In genomic region chr7:12485956-12486355, GRCm38 (mm10) we compare ENCODE assay signal across 33 mouse cellular contexts. TPM values are rescaled to one million over a fixed set of nuclear protein-coding genes. Genes with fewer than 3 reads are reported as not detected.
A peak's percentile ranks its signal among the peaks of the same experiment; 100 is the strongest.
DNase-seq lines count a peak whose midpoint lies in the region; ATAC-seq and TF ChIP-seq lines count a peak whose summit lies in the region.
"Had no signal": no experiment of that assay in that cellular context is flagged by ENCODE, and none has a peak within 500 bp of the region (broad histone marks: within the 10 kb centered on the region; RNA-seq: fewer than 3 reads in every experiment).

No protein-coding gene starts in this region.

- H3K36me3 ChIP-seq in ES-E14 (ENCODE audit: control insufficient read depth, insufficient read depth, low read length, poor library complexity, severe bottlenecking) = peaks cover 8% of the 10 kb centered on the region

- no peak for DNase-seq in layer of hippocampus, adult 2 months (ENCODE audit: low spot score in 2 of 2)
- no peak for DNase-seq in layer of hippocampus, adult 8-10 months (ENCODE audit: low spot score in 2 of 2)
- DNase-seq in 416B (ENCODE audit: low read depth) (peak; percentile 38), ES-E14 (ENCODE audit: low read depth, low spot score) (peak; percentile 25)
- no peak for DNase-seq in cerebellum, adult 9-10 months
- DNase-seq in adrenal gland, postnatal 36 days = no peak
- DNase-seq: adrenal gland, postnatal 10 days; cerebellum, adult 11 months; kidney, adult 9 months; kidney, postnatal 4 days; midbrain, embryonic 14.5 days; right cerebral cortex, postnatal 14 days; spleen, adult 18-20 months; thymus, adult 18-20 months had no signal

- in situ Hi-C loops in ES-E14 (cut with MboI; ENCODE audit: low sequenced_read_pairs in 2 of 2, unreplicated experiment in 2 of 2) = no loop called here

- H3K4me3 ChIP-seq in layer of hippocampus, adult 2 months = no peak overlapping the region
- no peak overlapping the region for H3K4me3 ChIP-seq in ES-E14 (ENCODE audit: insufficient read depth in 1 of 2, low read depth in 1 of 2, low read length in 2 of 2, poor library complexity in 1 of 2, severe bottlenecking in 1 of 2)
- H3K4me3 ChIP-seq in cortical plate, adult 2 months (ENCODE audit: insufficient read depth, low read length) = no peak overlapping the region
- H3K4me3 ChIP-seq: forebrain, embryonic 15.5 days; heart, embryonic 10.5 days; hindbrain, embryonic 10.5 days; limb, embryonic 13.5 days; lung, embryonic 15.5 days; neural tube, embryonic 15.5 days had no signal

- no peaks in the 10 kb centered on the region for H3K4me1 ChIP-seq in ES-E14 (ENCODE audit: control insufficient read depth in 2 of 2, insufficient read depth in 2 of 2, low read length in 2 of 2, poor library complexity in 1 of 2)
- H3K4me1 ChIP-seq in cortical plate, adult 2 months (ENCODE audit: control insufficient read depth, insufficient read depth, low read length) = no peaks in the 10 kb centered on the region
- H3K4me1 ChIP-seq: forebrain, embryonic 15.5 days; heart, embryonic 10.5 days; hindbrain, embryonic 10.5 days; limb, embryonic 13.5 days; lung, embryonic 15.5 days; neural tube, embryonic 15.5 days had no signal

- H3K9me3 ChIP-seq in ES-E14 (ENCODE audit: control insufficient read depth, insufficient read depth, low read depth, low read length) = no peaks in the 10 kb centered on the region

- H3K27ac ChIP-seq in layer of hippocampus, adult 2 months = no peak overlapping the region
- no peak overlapping the region for H3K27ac ChIP-seq in ES-E14 (ENCODE audit: insufficient read depth, low read depth, low read length, poor library complexity, severe bottlenecking)
- H3K27ac ChIP-seq in cortical plate, adult 2 months (ENCODE audit: insufficient read depth, low read length) = no peak overlapping the region
- H3K27ac ChIP-seq: forebrain, embryonic 15.5 days; heart, embryonic 10.5 days; hindbrain, embryonic 10.5 days; limb, embryonic 13.5 days; liver, embryonic 14.5 days; lung, embryonic 15.5 days; macrophage; neural tube, embryonic 15.5 days had no signal

- TF ChIP-seq CTCF in layer of hippocampus, adult 2 months (conservative IDR thresholded peaks at IDR 0.05) = 0 out of 2 replicates have a peak, but pooled peaks have one; percentile 27
- TF ChIP-seq CTCF in cortical plate, adult 2 months (IDR thresholded peaks at IDR 0.05; ENCODE audit: extremely low read depth, insufficient read depth, low read length) = 0 out of 2 replicates have a peak, but pooled peaks have one; percentile 4

- no peak for TF ChIP-seq POLR2A in cortical plate, adult 2 months (IDR thresholded peaks at IDR 0.05; ENCODE audit: extremely low read depth, insufficient read depth, low read length)

- ATAC-seq in megakaryocyte, adult 5-6 weeks (ENCODE audit: poor library complexity, severe bottlenecking) = no peak
- ATAC-seq: forebrain, embryonic 15.5 days; inflammation-experienced regulatory T-cells, adult 6 months had no signal

- H3K9ac ChIP-seq in ES-E14 (ENCODE audit: insufficient read depth, low read depth, low read length, poor library complexity, severe bottlenecking) = no peak overlapping the region
- H3K9ac ChIP-seq: forebrain, embryonic 15.5 days; limb, embryonic 13.5 days; liver, embryonic 14.5 days; lung, embryonic 15.5 days; neural tube, embryonic 15.5 days had no signal

TF ChIP-seq in ES-E14, 5 proteins besides CTCF, POLR2A, EP300 and RAD21:
- TF ChIP-seq ZC3H11A (IDR thresholded peaks at IDR 0.05; ENCODE audit: borderline replicate concordance, low read depth, low read length) (peak; percentile 50; the same call in 1 of the 2 replicates), CHD2 (IDR thresholded peaks at IDR 0.05; ENCODE audit: low read depth, low read length) (no peak), MAFK (IDR thresholded peaks at IDR 0.05; ENCODE audit: insufficient read depth, low read depth, low read length) (no peak), HCFC1 (IDR thresholded peaks at IDR 0.05; ENCODE audit: borderline replicate concordance, insufficient read depth, low read length) (no peak), ZNF384 (IDR thresholded peaks at IDR 0.05; ENCODE audit: low read depth, low read length) (no peak)

RNA-seq across cellular contexts. Expression of gene Zfp606, which starts 7.9 kb away (rescaled TPM):
- 10 to 100 TPM; 11.7 to 14.6 TPM for total RNA-seq in layer of hippocampus, adult 2 months (2021)
- total RNA-seq in layer of hippocampus, adult 8-10 months (2022) = 10 to 100 TPM; 12.8 to 17.2 (median 13.5) TPM
- 8.3 and 10.3 TPM in 2 replicates for total RNA-seq in ES-E14 (2012; rRNA removed)
- 7.0 and 8.0 TPM in 2 replicates for polyA plus RNA-seq in cortical plate, adult 2 months (2012; rRNA removed)
- 1 to 10 TPM; 7.9 to 9.5 TPM for total RNA-seq in adrenal gland, postnatal 36 days (2021)
- total RNA-seq in megakaryocyte, adult 5-6 weeks (2015) = 5.1 and 5.9 TPM in 2 replicates
- total RNA-seq in megakaryocyte, adult 5-6 weeks (2017) = 4.6 and 5.2 TPM in 2 replicates

RNA-seq across cellular contexts. Expression of gene 2900092C05Rik, which starts 26.4 kb away (rescaled TPM):
- total RNA-seq in layer of hippocampus, adult 2 months (2021) = not detected
- total RNA-seq in layer of hippocampus, adult 8-10 months (2022) = not detected
- not detected in 2 replicates for total RNA-seq in ES-E14 (2012; rRNA removed)
- polyA plus RNA-seq in cortical plate, adult 2 months (2012; rRNA removed) = not detected in 2 replicates
- total RNA-seq in adrenal gland, postnatal 36 days (2021) = not detected
- total RNA-seq in megakaryocyte, adult 5-6 weeks (2015) = not detected in 2 replicates
- total RNA-seq in megakaryocyte, adult 5-6 weeks (2017) = not detected in 2 replicates
- total RNA-seq: adrenal gland, postnatal 10 days; common myeloid progenitor, adult 5-6 weeks; gastrocnemius, postnatal 4 days; layer of hippocampus, postnatal 14 days; left cerebral cortex, postnatal 14 days had no signal
- polyA plus RNA-seq: C2C12; embryonic facial prominence, embryonic 11.5 days; forebrain, embryonic 15.5 days; heart, embryonic 10.5 days; heart, postnatal 0 days; hindbrain, embryonic 10.5 days; limb, embryonic 13.5 days; liver, embryonic 14.5 days; lung, embryonic 15.5 days; macrophage; midbrain, embryonic 14.5 days; neural tube, embryonic 15.5 days; stomach, embryonic 14.5 days had no signal

Comparison
In these comparisons a context has a peak if more than half of its experiments do, and no peak if none do; other contexts are left out.
1. DNase-seq: peak in 416B (single experiment) and ES-E14 (single experiment); none in layer of hippocampus, adult 2 months (0 of 2), layer of hippocampus, adult 8-10 months (0 of 2), cerebellum, adult 9-10 months (single experiment) and adrenal gland, postnatal 36 days (0 of 2).